Mouse (Mus musculus) thymus, postnatal 14 days (tissue): ENCODE data around the gene Nfrkb.

Source experiments
- DNase-seq: peaks from one replicate; pipeline ENCODE4 v3.0.0; 2021

The Nfrkb gene

GRCm38 (mm10) chr9:31430011-31430410 is 44.0 kb downstream of the Nfrkb start:
- no peak for DNase-seq

- no peak for DNase-seq
These were observed 45.8 kb downstream of the Nfrkb start for GRCm38 (mm10) chr9:31431751-31432150.

GRCm38 (mm10) chr9:31432336-31432975 is 46.5 kb downstream of the Nfrkb start:
- no peak for DNase-seq

GRCm38 (mm10) chr9:31433431-31433830 is 47.4 kb downstream of the Nfrkb start:
- no peak for DNase-seq

- no peak for DNase-seq
These were observed 49.4 kb downstream of the Nfrkb start for GRCm38 (mm10) chr9:31435415-31435814.

- no peak for DNase-seq
These were observed 51.9 kb downstream of the Nfrkb start for GRCm38 (mm10) chr9:31437861-31438260.

- DNase-seq = no peak
These were observed 52.8 kb downstream of the Nfrkb start for GRCm38 (mm10) chr9:31438834-31439233.

- no peak for DNase-seq
These were observed 53.3 kb downstream of the Nfrkb start for GRCm38 (mm10) chr9:31439341-31439740.

GRCm38 (mm10) chr9:31440366-31440765 is 54.4 kb downstream of the Nfrkb start:
- no peak for DNase-seq

GRCm38 (mm10) chr9:31441487-31441886 is 55.5 kb downstream of the Nfrkb start:
- DNase-seq = no peak

GRCm38 (mm10) chr9:31444236-31444635 is 58.2 kb downstream of the Nfrkb start:
- DNase-seq = no peak

GRCm38 (mm10) chr9:31449145-31449772 is 63.3 kb downstream of the Nfrkb start:
- no peak for DNase-seq

- DNase-seq = no peak
These were observed 66.2 kb downstream of the Nfrkb start for GRCm38 (mm10) chr9:31452166-31452565.

- DNase-seq = no peak
These were observed 68.4 kb downstream of the Nfrkb start for GRCm38 (mm10) chr9:31454356-31454755.

- no peak for DNase-seq
These were observed 77.2 kb downstream of the Nfrkb start for GRCm38 (mm10) chr9:31463190-31463589.

GRCm38 (mm10) chr9:31463692-31464474 is 77.9 kb downstream of the Nfrkb start, which contains the start of gene Tmem45b:
Tmem45b (minus strand) TSS chr9:31464462.
- no peak for DNase-seq
